Mouse (Mus musculus) CH12.LX (cell line): ENCODE measurements at regions not wholly inside any gene's neighbourhood (a gene's known extent, or its start where the extent isn't known, plus 50 kb on each side); places are given as distances from the start of the nearest gene placed in this dataset.

Experiments used
- DNase-seq: peaks from one replicate; pipeline ENCODE4 v3.0.0-alpha.2; 2013; ENCODE audit errors: extremely low read depth
- H3K27ac ChIP-seq: 2 replicates; pipeline ENCODE4 v1.5.1; 2012; ENCODE audit warnings: low read depth, mild to moderate bottlenecking, control low read depth, moderate library complexity; ENCODE audit not compliant: insufficient read depth
- H3K27me3 ChIP-seq: replicated peaks from 2 replicates; pipeline ENCODE3; 2012; ENCODE audit warnings: inconsistent platforms
- H3K36me3 ChIP-seq, 2 experiments: replicated peaks in 1 of 2; 2 replicates each; pipeline versions ENCODE3 to v1.6.1; 2012; ENCODE audit warnings: inconsistent platforms in 1 of 2, low read length in 1 of 2, mild to moderate bottlenecking in 1 of 2, mixed read lengths in 1 of 2, moderate library complexity in 1 of 2; ENCODE audit not compliant: control insufficient read depth in 1 of 2, insufficient read depth in 1 of 2
- H3K4me1 ChIP-seq, 2 experiments: 2 replicates each; pipeline ENCODE4 v1.6.1; 2012; ENCODE audit warnings: inconsistent platforms in 1 of 2, moderate library complexity in 1 of 2; ENCODE audit not compliant: insufficient read depth in 2 of 2, control insufficient read depth in 1 of 2
- H3K4me2 ChIP-seq: 2 replicates; pipeline ENCODE4 v1.6.1; 2012; ENCODE audit warnings: low read depth, mild to moderate bottlenecking, control low read depth; ENCODE audit not compliant: poor library complexity, insufficient read depth, severe bottlenecking
- H3K4me3 ChIP-seq, 3 experiments: fragments of 150-350 bp in 1 of 3; sonication (generic) in 1 of 3; replicated peaks in 1 of 3; 2 replicates each; pipeline versions ENCODE3 to v1.5.1; 2011 to 2012; ENCODE audit warnings: low read depth in 2 of 3, low read length in 2 of 3, mild to moderate bottlenecking in 2 of 3, moderate library complexity in 2 of 3, control low read depth in 1 of 3, improper control_type of control experiment in 1 of 3, inconsistent platforms in 1 of 3, mixed read lengths in 1 of 3; ENCODE audit not compliant: poor library complexity in 1 of 3
- H3K79me2 ChIP-seq: replicated peaks from 2 replicates; pipeline ENCODE4 v1.6.1; 2012; ENCODE audit warnings: mild to moderate bottlenecking, moderate library complexity; ENCODE audit not compliant: control insufficient read depth, poor library complexity, insufficient read depth, severe bottlenecking; ENCODE audit errors: extremely low read depth
- H3K9ac ChIP-seq: 2 replicates; pipeline ENCODE4 v1.6.1; 2012; ENCODE audit warnings: low read depth, mild to moderate bottlenecking, control low read depth, moderate library complexity; ENCODE audit not compliant: insufficient read depth
- H3K9me3 ChIP-seq: replicated peaks from 2 replicates; pipeline ENCODE3; 2012; ENCODE audit warnings: low read length, inconsistent platforms, mixed read lengths
- CHD1 ChIP-seq: IDR thresholded peaks from 2 replicates; pipeline ENCODE4 v1.6.1; 2012; ENCODE audit warnings: low read depth, low read length, improper control_type of control experiment, inconsistent platforms
- CTCF ChIP-seq, 2 experiments: IDR thresholded peaks in 1 of 2; conservative IDR thresholded peaks in 1 of 2; 2 replicates each; pipeline ENCODE4 v1.5.1; 2011 to 2012; ENCODE audit warnings: low read depth in 2 of 2, low read length in 2 of 2, improper control_type of control experiment in 1 of 2, inconsistent platforms in 1 of 2, mild to moderate bottlenecking in 1 of 2, moderate library complexity in 1 of 2
- ELF1 ChIP-seq: IDR thresholded peaks from 2 replicates; pipeline ENCODE4 v1.6.1; 2014; ENCODE audit warnings: low read depth, mild to moderate bottlenecking, inconsistent platforms, low read length, improper control_type of control experiment
- EP300 ChIP-seq: IDR thresholded peaks from 2 replicates; pipeline ENCODE4 v1.6.1; 2011; ENCODE audit warnings: low read length, improper control_type of control experiment
- ETS1 ChIP-seq: conservative IDR thresholded peaks from 2 replicates; pipeline ENCODE4 v1.6.1; 2012; ENCODE audit warnings: low read depth, mild to moderate bottlenecking, inconsistent platforms, low read length, improper control_type of control experiment, moderate library complexity
- GABPA ChIP-seq: IDR thresholded peaks from 2 replicates; pipeline ENCODE4 v1.6.1; 2012; ENCODE audit warnings: low read depth, low read length, improper control_type of control experiment, inconsistent platforms; ENCODE audit not compliant: insufficient replicate concordance
- IRF4 ChIP-seq: IDR thresholded peaks from 2 replicates; pipeline ENCODE4 v1.6.1; 2014; ENCODE audit warnings: low read depth, mild to moderate bottlenecking, inconsistent platforms, low read length, improper control_type of control experiment
- JUN ChIP-seq: IDR thresholded peaks from 2 replicates; pipeline ENCODE4 v1.6.1; 2011; ENCODE audit warnings: low read depth, mild to moderate bottlenecking, low read length, improper control_type of control experiment, moderate library complexity; ENCODE audit not compliant: insufficient read depth
- KAT2A ChIP-seq: IDR thresholded peaks from 2 replicates; pipeline ENCODE4 v1.6.1; 2012; ENCODE audit warnings: low read length, improper control_type of control experiment, inconsistent platforms; ENCODE audit not compliant: insufficient replicate concordance
- MAFK ChIP-seq: IDR thresholded peaks from 2 replicates; pipeline ENCODE4 v1.6.1; 2011; ENCODE audit warnings: low read length, improper control_type of control experiment; ENCODE audit not compliant: insufficient replicate concordance
- MAZ ChIP-seq: IDR thresholded peaks from 2 replicates; pipeline ENCODE4 v1.6.1; 2012; ENCODE audit warnings: low read depth, mild to moderate bottlenecking, inconsistent platforms, low read length, improper control_type of control experiment, moderate library complexity
- MEF2A ChIP-seq: IDR thresholded peaks from 2 replicates; pipeline ENCODE4 v1.6.1; 2014; ENCODE audit warnings: low read depth, mild to moderate bottlenecking, inconsistent platforms, low read length, improper control_type of control experiment, borderline replicate concordance
- NRF1 ChIP-seq: IDR thresholded peaks from 2 replicates; pipeline ENCODE4 v1.6.1; 2014; ENCODE audit warnings: low read depth, mild to moderate bottlenecking, inconsistent platforms, low read length, improper control_type of control experiment, moderate library complexity
- PAX5 ChIP-seq: IDR thresholded peaks from 2 replicates; pipeline ENCODE4 v1.6.1; 2012; ENCODE audit warnings: low read length, inconsistent platforms, mixed read lengths
- RAD21 ChIP-seq: IDR thresholded peaks from 2 replicates; pipeline ENCODE4 v1.6.1; 2011; ENCODE audit warnings: low read depth, mild to moderate bottlenecking, low read length, improper control_type of control experiment, moderate library complexity
- SMC3 ChIP-seq: IDR thresholded peaks from 2 replicates; pipeline ENCODE4 v1.6.1; 2011; ENCODE audit warnings: low read depth, low read length, improper control_type of control experiment
- TBP ChIP-seq: conservative IDR thresholded peaks from 2 replicates; pipeline ENCODE4 v1.6.1; 2011; ENCODE audit warnings: low read depth, low read length, improper control_type of control experiment
- UBTF ChIP-seq: IDR thresholded peaks from 2 replicates; pipeline ENCODE4 v1.6.1; 2012; ENCODE audit warnings: low read depth, mild to moderate bottlenecking, inconsistent platforms, low read length, improper control_type of control experiment, moderate library complexity
- USF1 ChIP-seq: IDR thresholded peaks from 2 replicates; pipeline ENCODE4 v1.6.1; 2014; ENCODE audit warnings: low read depth, mild to moderate bottlenecking, inconsistent platforms, low read length, improper control_type of control experiment
- USF2 ChIP-seq: conservative IDR thresholded peaks from 2 replicates; pipeline ENCODE4 v1.6.1; 2011; ENCODE audit warnings: low read depth, low read length, improper control_type of control experiment
- ZC3H11A ChIP-seq: IDR thresholded peaks from 2 replicates; pipeline ENCODE4 v1.6.1; 2012; ENCODE audit warnings: low read depth, mild to moderate bottlenecking, inconsistent platforms, low read length, improper control_type of control experiment
- ZKSCAN1 ChIP-seq: IDR thresholded peaks from 2 replicates; pipeline ENCODE4 v1.6.1; 2012; ENCODE audit warnings: low read depth, inconsistent platforms, low read length, improper control_type of control experiment, borderline replicate concordance
- ZMIZ1 ChIP-seq: IDR thresholded peaks from 2 replicates; pipeline ENCODE4 v1.6.1; 2012; ENCODE audit warnings: low read depth, mild to moderate bottlenecking, inconsistent platforms, low read length, improper control_type of control experiment
- dilution Hi-C: fragments of 300-500 bp; cut with MboI; formaldehyde crosslinking; loops from 2 replicates; pipeline ENCODE4 v1.14.3; 2020; ENCODE audit warnings: low sequenced_read_pairs; ENCODE audit not compliant: extremely low pct_unique_long_range_greater_than_20kb, extremely low pct_ligation_motif_present
- in situ Hi-C: fragments of 300-500 bp; cut with MboI; formaldehyde crosslinking; loops from 3 replicates; pipeline ENCODE4 v1.14.3; 2019; ENCODE audit warnings: low sequenced_read_pairs, low pct_ligation_motif_present, low pct_unique_long_range_greater_than_20kb, mixed read lengths

DNA sequence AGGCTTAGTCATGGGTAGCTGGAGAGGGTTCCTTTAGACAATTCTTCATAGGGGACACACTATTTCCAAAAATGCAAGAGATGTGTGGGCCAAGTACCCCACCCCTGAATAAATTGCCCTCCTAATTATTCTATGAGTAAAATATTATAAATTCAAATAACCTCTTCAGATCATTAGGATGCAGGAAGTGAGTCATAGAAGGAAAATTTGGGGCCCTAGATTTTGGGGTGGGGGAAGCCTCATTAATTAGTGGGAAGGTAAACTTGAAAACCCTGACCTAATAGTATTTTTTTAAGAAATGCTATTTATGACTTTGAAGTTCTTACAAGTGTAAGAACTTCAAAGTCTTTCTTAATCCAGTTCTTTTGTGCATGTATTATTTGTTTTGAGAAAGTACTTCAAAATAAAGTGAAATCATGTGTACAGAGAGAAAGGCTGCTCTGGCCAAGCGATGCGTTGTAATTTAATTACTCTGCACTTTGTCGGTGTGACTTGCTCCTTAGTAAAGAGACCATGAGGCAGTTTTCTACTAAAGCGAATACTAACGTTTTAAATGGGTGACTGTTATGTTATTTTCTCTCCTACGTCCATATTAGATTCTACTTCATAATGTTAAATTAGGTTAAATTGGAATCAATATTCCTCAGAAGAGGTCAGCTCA lies 200.6 kb downstream of the Tgfb2 start:
- Histone ChIP-seq H3K4me2 (no peak overlapping the region), H3K27me3 (no peaks in the 10 kb centered on the region), H3K27ac (no peak overlapping the region), H3K4me1 (no peaks in the 10 kb centered on the region), H3K9ac (no peak overlapping the region), H3K4me3 (no peak overlapping the region), H3K79me2 (no peaks in the 10 kb centered on the region), H3K36me3 (no peaks in the 10 kb centered on the region), H3K9me3 (peaks cover 62% of the 10 kb centered on the region)
- dilution Hi-C loops, result no loop called here
- DNase-seq, result no peak
- in situ Hi-C loops, result no loop called here
- TF ChIP-seq MAZ (no peak), CTCF (conservative IDR thresholded peaks at IDR 0.05 in 1 of 2, IDR thresholded peaks at IDR 0.05 in 1 of 2; ENCODE audit: low read depth in 2 of 2, low read length in 2 of 2) (no peak), USF2 (no peak), SMC3 (no peak), MEF2A (no peak), ETS1 (no peak), KAT2A (no peak), EP300 (no peak), JUN (no peak), ELF1 (no peak)

DNA sequence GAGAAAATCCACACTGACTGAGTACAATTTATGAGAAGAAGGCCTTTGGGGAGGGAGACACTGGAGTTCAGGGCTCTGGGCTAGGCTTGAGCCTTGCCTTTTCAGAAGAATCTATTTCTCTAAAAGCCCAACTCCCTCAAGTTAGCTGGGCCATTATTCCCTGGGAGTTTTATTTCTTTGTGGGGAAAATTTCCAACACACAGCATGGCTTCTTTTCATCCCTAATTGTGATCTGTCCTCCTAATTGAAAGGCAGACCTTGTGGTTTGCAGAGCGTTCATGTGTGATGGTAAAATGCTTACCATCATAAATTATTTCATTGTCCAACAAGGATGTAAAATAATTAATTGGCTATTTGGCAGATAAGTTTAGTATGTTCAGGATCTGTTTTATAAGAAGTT lies 204.1 kb downstream of the Tgfb2 start:
- Histone ChIP-seq H3K27ac (no peak overlapping the region), H3K9me3 (peaks cover 59% of the 10 kb centered on the region), H3K27me3 (no peaks in the 10 kb centered on the region)
- dilution Hi-C loops (no loop called here), in situ Hi-C loops (no loop called here)
- no peak for TF ChIP-seq ZMIZ1
- TF ChIP-seq ZKSCAN1, result no peak
- no peak for TF ChIP-seq IRF4
- no peak for TF ChIP-seq GABPA
- TF ChIP-seq ZC3H11A, result no peak
- TF ChIP-seq MAFK, result no peak
- TF ChIP-seq NRF1, result no peak
- no peak for TF ChIP-seq MEF2A
- TF ChIP-seq TBP, result no peak
- TF ChIP-seq USF1, result no peak
- TF ChIP-seq RAD21, result no peak
- no peak for TF ChIP-seq PAX5
- no peak for TF ChIP-seq UBTF
- no peak for TF ChIP-seq CHD1
- TF ChIP-seq, all 38 proteins: peak for 0
- H3K36me3 ChIP-seq, result no peaks in the 10 kb centered on the region
- no peak overlapping the region for H3K9ac ChIP-seq
- H3K4me1 ChIP-seq, result no peaks in the 10 kb centered on the region
- H3K4me3 ChIP-seq, result no peak overlapping the region
- no peak for DNase-seq
- no peak overlapping the region for H3K4me2 ChIP-seq
- no peaks in the 10 kb centered on the region for H3K79me2 ChIP-seq
